Mouse (Mus musculus) kidney, embryonic 14.5 days (tissue): Measurements from ENCODE around the gene Phf14. TPM values are rescaled to one million over a fixed set of nuclear protein-coding genes. Genes with fewer than 3 reads are reported as not detected.

Experiments
- ATAC-seq: fragments of 200-750 bp; cut with Nextera tagmentation; 2 replicates; pipeline ENCODE4 v1.8.0; 2017; ENCODE audit warnings: moderate number of reproducible peaks, mild to moderate bottlenecking, moderate TSS enrichment, moderate library complexity; ENCODE audit not compliant: low FRiP score, low TSS enrichment
- H3K27ac ChIP-seq: fragments of 300-500 bp; sonication (generic); 2 replicates; pipeline ENCODE4 v1.5.1; 2014; ENCODE audit warnings: low read depth, mild to moderate bottlenecking, low read length, moderate library complexity, mixed read lengths
- H3K27me3 ChIP-seq: fragments of 300-500 bp; sonication (generic); 2 replicates; pipeline ENCODE4 v1.6.1; 2014; ENCODE audit warnings: mild to moderate bottlenecking, low read length; ENCODE audit not compliant: control insufficient read depth, insufficient read depth
- H3K36me3 ChIP-seq: fragments of 300-500 bp; sonication (generic); 2 replicates; pipeline ENCODE4 v1.6.1; 2014; ENCODE audit warnings: low read length, mixed read lengths; ENCODE audit not compliant: control insufficient read depth, insufficient read depth
- H3K4me1 ChIP-seq: fragments of 300-500 bp; sonication (generic); 2 replicates; pipeline ENCODE4 v1.6.1; 2014; ENCODE audit warnings: low read length, mixed read lengths; ENCODE audit not compliant: control insufficient read depth, insufficient read depth
- H3K4me2 ChIP-seq: fragments of 300-500 bp; sonication (generic); replicated peaks from 2 replicates; pipeline ENCODE4 v1.6.1; 2014; ENCODE audit warnings: low read depth, mild to moderate bottlenecking, low read length
- H3K4me3 ChIP-seq: fragments of 300-500 bp; sonication (generic); 2 replicates; pipeline ENCODE4 v1.5.1; 2014; ENCODE audit warnings: mild to moderate bottlenecking, low read length
- H3K9ac ChIP-seq: fragments of 300-500 bp; sonication (generic); 2 replicates; pipeline ENCODE4 v1.6.1; 2014; ENCODE audit warnings: low read depth, mild to moderate bottlenecking, low read length, moderate library complexity
- H3K9me3 ChIP-seq: fragments of 300-500 bp; sonication (generic); 2 replicates; pipeline ENCODE4 v1.6.1; 2016; ENCODE audit warnings: low read length; ENCODE audit not compliant: control insufficient read depth
- WGBS: fragments of 180-500 bp; shearing (Covaris S2); extraction: QIAGEN DNeasy Blood & Tissue Kit; methylation state at CpG from one replicate; pipeline ENCODE4 v1.1.7; 2014; 5-methylcytosine and 5-hydroxymethylcytosine counted together
- polyA plus RNA-seq: library from polyadenylated mRNA; unstranded; fragments of >200 nt; fragmentation: Nextera tagmentation; extraction: Ambion mirVana; gene quantifications from 2 replicates; pipeline ENCODE4 v1.2.1, GENCODE M21; 2014

Gene Phf14
- polyA plus RNA-seq, 1 experiment from 2014 or later = 92.6 TPM

- Histone ChIP-seq H3K9ac (no peak overlapping the region), H3K9me3 (no peaks in the 10 kb centered on the region), H3K4me3 (no peak overlapping the region), H3K4me2 (no peak overlapping the region), H3K27ac (no peak overlapping the region), H3K36me3 (peaks cover 16% of the 10 kb centered on the region; the same call in 1 of the 2 replicates), H3K27me3 (no peaks in the 10 kb centered on the region), H3K4me1 (no peaks in the 10 kb centered on the region)
- WGBS = 92% methylated on average over 7 of the region's 7 CpGs
- ATAC-seq = no peak
Observed at GRCm38 (mm10) chr6:11933403-11933802, 25.8 kb downstream of the Phf14 start.

DNA sequence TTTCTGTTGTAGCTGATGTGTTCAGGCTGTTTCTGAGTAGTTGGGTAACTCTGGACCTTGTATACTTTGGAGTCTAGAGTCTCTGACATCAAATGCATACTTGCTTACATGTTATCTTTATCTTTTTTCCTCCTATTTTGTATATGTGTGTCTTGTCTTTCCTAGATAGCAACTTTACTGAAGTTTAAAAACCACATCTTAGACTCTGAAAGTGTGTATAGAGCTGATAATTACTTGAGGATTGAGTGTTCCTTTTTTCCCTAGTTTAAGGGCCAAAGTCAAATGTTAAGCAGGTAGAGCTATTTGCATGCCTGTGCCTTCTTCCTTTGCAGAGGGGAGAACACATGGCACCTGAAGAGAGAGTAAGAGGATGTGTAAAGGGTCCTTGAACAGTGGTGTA lies 33.3 kb downstream of the Phf14 start:
- ATAC-seq = no peak
- H3K4me1 ChIP-seq = no peaks in the 10 kb centered on the region
- no peaks in the 10 kb centered on the region for H3K9me3 ChIP-seq
- H3K9ac ChIP-seq = no peak overlapping the region
- H3K27ac ChIP-seq = no peak overlapping the region
- H3K4me3 ChIP-seq = no peak overlapping the region
- H3K36me3 ChIP-seq = peaks cover 27% of the 10 kb centered on the region
- H3K4me2 ChIP-seq = no peak overlapping the region
- H3K27me3 ChIP-seq = no peaks in the 10 kb centered on the region

GRCm38 (mm10) chr6:11942089-11942488 lies 34.5 kb downstream of the Phf14 start:
- Histone ChIP-seq H3K9ac (no peak overlapping the region), H3K27me3 (no peaks in the 10 kb centered on the region)
- WGBS = 93% methylated on average over 4 of the region's 4 CpGs

GRCm38 (mm10) chr6:11948100-11948499 lies 40.5 kb downstream of the Phf14 start:
- Histone ChIP-seq H3K9me3 (no peaks in the 10 kb centered on the region), H3K4me2 (no peak overlapping the region), H3K4me3 (no peak overlapping the region), H3K36me3 (peaks cover 21% of the 10 kb centered on the region), H3K4me1 (no peaks in the 10 kb centered on the region), H3K27ac (no peak overlapping the region), H3K9ac (no peak overlapping the region), H3K27me3 (no peaks in the 10 kb centered on the region)
- WGBS = 100% methylated on average over 1 of the region's 1 CpGs
- no peak for ATAC-seq

More at GRCm38 (mm10) chr6:11942089-11942488, 34.5 kb downstream of the Phf14 start:
- ATAC-seq = no peak
- H3K4me2 ChIP-seq = no peak overlapping the region
- H3K36me3 ChIP-seq = peaks cover 24% of the 10 kb centered on the region
- no peak overlapping the region for H3K4me3 ChIP-seq
- no peak overlapping the region for H3K27ac ChIP-seq
- no peaks in the 10 kb centered on the region for H3K4me1 ChIP-seq
- H3K9me3 ChIP-seq = no peaks in the 10 kb centered on the region

- 94% methylated on average over 7 of the region's 7 CpGs for WGBS
- no peak overlapping the region for H3K9ac ChIP-seq
- no peak for ATAC-seq
Observed at GRCm38 (mm10) chr6:11960172-11960571, 52.6 kb downstream of the Phf14 start.

DNA sequence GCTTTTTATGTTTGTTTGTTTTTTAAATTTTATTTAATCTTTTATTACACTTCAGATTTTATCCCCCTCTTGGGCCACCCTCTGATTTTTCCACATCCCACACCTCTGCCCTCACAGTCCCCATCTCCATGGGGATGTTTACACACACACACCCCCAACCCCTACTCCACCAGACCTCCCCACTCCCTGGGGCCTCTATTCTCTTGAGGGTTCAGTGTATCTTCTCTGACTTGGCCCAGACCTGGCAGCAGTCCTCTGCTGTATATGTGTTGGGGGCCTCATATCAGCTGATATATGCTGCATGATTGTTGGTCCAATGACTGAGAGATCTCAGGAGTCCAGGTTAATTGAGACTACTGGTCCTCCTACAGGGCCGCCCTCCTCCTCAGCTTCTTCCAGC lies 86.2 kb downstream of the Phf14 start:
- no peak for ATAC-seq

More at GRCm38 (mm10) chr6:11960172-11960571, 52.6 kb downstream of the Phf14 start:
- no peak overlapping the region for H3K27ac ChIP-seq
- H3K4me1 ChIP-seq = no peaks in the 10 kb centered on the region
- no peak overlapping the region for H3K4me2 ChIP-seq
- no peaks in the 10 kb centered on the region for H3K9me3 ChIP-seq
- H3K36me3 ChIP-seq = peaks cover 10% of the 10 kb centered on the region; the same call in 1 of the 2 replicates
- no peak overlapping the region for H3K4me3 ChIP-seq
- no peaks in the 10 kb centered on the region for H3K27me3 ChIP-seq

DNA sequence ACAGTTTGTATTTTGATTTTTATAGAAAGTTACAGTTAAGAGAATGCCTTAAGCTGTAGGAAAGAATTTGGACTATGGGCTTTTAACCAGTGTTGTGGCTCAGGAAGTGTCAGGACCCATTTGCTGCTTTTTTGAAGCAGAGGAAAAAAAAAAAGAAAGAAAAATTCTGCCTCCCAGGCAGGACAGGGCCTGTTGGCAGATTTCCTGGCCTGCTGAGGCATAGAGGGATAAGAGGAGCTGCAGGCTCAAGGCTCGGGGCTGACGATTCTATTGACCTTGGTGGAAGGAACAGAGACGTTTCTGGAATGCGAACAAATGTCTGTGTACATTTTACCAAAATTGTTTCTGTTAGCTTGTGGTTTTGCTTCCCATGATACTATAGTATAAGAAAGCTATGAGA lies 91.0 kb downstream of the Phf14 start:
- Histone ChIP-seq H3K27me3 (no peaks in the 10 kb centered on the region), H3K9ac (no peak overlapping the region), H3K27ac (no peak overlapping the region), H3K9me3 (no peaks in the 10 kb centered on the region), H3K4me1 (no peaks in the 10 kb centered on the region), H3K4me2 (no peak overlapping the region), H3K4me3 (no peak overlapping the region), H3K36me3 (peaks cover 42% of the 10 kb centered on the region)
- no peak for ATAC-seq
- WGBS = 94% methylated on average over 4 of the region's 4 CpGs

More for the DNA sequence above, 86.2 kb downstream of the Phf14 start:
- H3K4me1 ChIP-seq = no peaks in the 10 kb centered on the region
- H3K4me3 ChIP-seq = no peak overlapping the region
- no peak overlapping the region for H3K4me2 ChIP-seq
- peaks cover 37% of the 10 kb centered on the region for H3K36me3 ChIP-seq
- WGBS = 88% methylated on average over 1 of the region's 1 CpGs
- H3K9me3 ChIP-seq = no peaks in the 10 kb centered on the region
- H3K27ac ChIP-seq = no peak overlapping the region
- no peak overlapping the region for H3K9ac ChIP-seq
- no peaks in the 10 kb centered on the region for H3K27me3 ChIP-seq

- no peak overlapping the region for H3K27ac ChIP-seq
- no peaks in the 10 kb centered on the region for H3K9me3 ChIP-seq
- no peak overlapping the region for H3K4me2 ChIP-seq
- 84% methylated on average over 1 of the region's 1 CpGs for WGBS
- peaks cover 37% of the 10 kb centered on the region for H3K36me3 ChIP-seq
- H3K4me1 ChIP-seq = no peaks in the 10 kb centered on the region
- ATAC-seq = no peak
- no peak overlapping the region for H3K4me3 ChIP-seq
- H3K27me3 ChIP-seq = no peaks in the 10 kb centered on the region
- no peak overlapping the region for H3K9ac ChIP-seq
Observed at GRCm38 (mm10) chr6:11999506-11999905, 91.9 kb downstream of the Phf14 start.

DNA sequence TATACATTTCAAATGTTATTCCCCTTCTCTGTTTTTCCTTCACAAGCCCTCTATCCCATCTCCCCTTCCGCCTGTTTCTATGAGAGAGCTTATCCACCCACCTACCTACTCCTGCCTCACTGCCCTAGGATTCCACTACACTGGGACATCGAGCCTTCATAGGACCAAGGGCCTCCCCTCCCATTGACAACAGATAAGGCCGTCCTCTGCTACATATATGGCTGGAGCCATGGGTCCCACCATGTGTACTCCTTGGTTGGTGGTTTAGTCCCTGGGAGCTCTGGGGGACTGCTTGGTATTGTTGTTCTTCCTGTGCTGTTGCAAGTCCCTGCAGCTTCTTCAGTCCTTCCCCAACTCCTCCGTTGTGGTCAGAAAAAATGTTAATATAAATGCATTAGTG lies 97.8 kb downstream of the Phf14 start:
- 84% methylated on average over 4 of the region's 4 CpGs for WGBS
- no peaks in the 10 kb centered on the region for H3K9me3 ChIP-seq
- peaks cover 20% of the 10 kb centered on the region; the same call in 1 of the 2 replicates for H3K36me3 ChIP-seq
- H3K27ac ChIP-seq = no peak overlapping the region
- no peak overlapping the region for H3K4me3 ChIP-seq
- H3K4me2 ChIP-seq = no peak overlapping the region
- no peak overlapping the region for H3K9ac ChIP-seq
- no peak for ATAC-seq
- no peaks in the 10 kb centered on the region for H3K4me1 ChIP-seq
- H3K27me3 ChIP-seq = no peaks in the 10 kb centered on the region
